Mouse (Mus musculus) lung, embryonic 14.5 days (tissue): ENCODE results near the gene Islr. TPM values are rescaled to one million over a fixed set of nuclear protein-coding genes. Genes with fewer than 3 reads are reported as not detected.

Experiments used
- ATAC-seq: fragments of 200-750 bp; cut with Nextera tagmentation; 2 replicates; pipeline ENCODE4 v1.8.0; 2017; ENCODE audit warnings: mild to moderate bottlenecking, moderate TSS enrichment, moderate library complexity; ENCODE audit not compliant: insufficient read depth
- DNase-seq: peaks from one replicate; pipeline ENCODE4 v3.0.0-alpha.2; 2015
- H3K27ac ChIP-seq: fragments of 300-500 bp; sonication (generic); 2 replicates; pipeline ENCODE4 v1.5.1; 2014; ENCODE audit warnings: low read depth, mild to moderate bottlenecking, moderate library complexity
- H3K27me3 ChIP-seq: fragments of 300-500 bp; sonication (generic); 2 replicates; pipeline ENCODE4 v1.6.1; 2014; ENCODE audit warnings: low read length, control low read depth; ENCODE audit not compliant: insufficient read depth
- H3K36me3 ChIP-seq: fragments of 300-500 bp; sonication (generic); 2 replicates; pipeline ENCODE4 v1.6.1; 2014; ENCODE audit warnings: control low read depth; ENCODE audit not compliant: insufficient read depth
- H3K4me1 ChIP-seq: fragments of 300-500 bp; sonication (generic); 2 replicates; pipeline ENCODE4 v1.6.1; 2014; ENCODE audit warnings: antibody characterized with exemption, control low read depth; ENCODE audit not compliant: insufficient read depth
- H3K4me2 ChIP-seq: fragments of 300-500 bp; sonication (generic); 2 replicates; pipeline ENCODE4 v1.6.1; 2014; ENCODE audit warnings: mild to moderate bottlenecking
- H3K4me3 ChIP-seq: fragments of 300-500 bp; sonication (generic); 2 replicates; pipeline ENCODE4 v1.5.1; 2014; ENCODE audit warnings: low read depth, low read length
- H3K9ac ChIP-seq: fragments of 300-500 bp; sonication (generic); 2 replicates; pipeline ENCODE4 v1.6.1; 2014
- H3K9me3 ChIP-seq: fragments of 300-500 bp; sonication (generic); 2 replicates; pipeline ENCODE4 v1.6.1; 2016; ENCODE audit warnings: low read depth, low read length, control low read depth
- CTCF ChIP-seq: IDR thresholded peaks from 2 replicates; pipeline ENCODE4 v1.5.1; 2016; ENCODE audit warnings: antibody characterized with exemption, low read depth
- WGBS: fragments of 180-500 bp; shearing (Covaris S2); extraction: QIAGEN DNeasy Blood & Tissue Kit; methylation state at CpG from one replicate; pipeline ENCODE4 v1.1.7; 2014; 5-methylcytosine and 5-hydroxymethylcytosine counted together
- polyA plus RNA-seq: library from polyadenylated mRNA; unstranded; fragments of >200 nt; fragmentation: Nextera tagmentation; extraction: Ambion mirVana; gene quantifications from 2 replicates; pipeline ENCODE4 v1.2.1, GENCODE M21; 2014

The Islr gene
- polyA plus RNA-seq, 1 experiment from 2014 or later = 60.2 TPM

DNA sequence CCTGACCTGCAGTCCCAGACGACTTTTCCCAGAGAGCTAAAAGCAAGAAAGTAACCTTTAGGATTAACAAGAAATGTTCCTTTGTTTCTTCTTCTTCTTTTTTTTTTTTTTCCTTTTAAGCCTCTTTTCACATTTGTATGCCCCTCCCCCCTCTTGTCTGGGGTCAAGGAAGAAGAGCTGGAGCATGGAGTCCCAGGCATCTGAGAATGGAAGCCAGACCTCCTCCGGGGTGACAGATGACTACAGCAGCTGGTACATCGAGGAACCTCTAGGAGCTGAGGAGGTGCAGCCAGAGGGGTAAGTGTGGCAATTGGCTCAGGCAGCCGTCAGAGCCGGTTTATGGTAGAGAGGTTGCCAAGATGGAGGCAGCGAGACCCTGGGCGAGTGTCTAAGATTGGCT lies 69.2 kb downstream of the Islr start:
- ATAC-seq (no peak), DNase-seq (no peak)
- H3K27ac ChIP-seq = no peak overlapping the region
- H3K4me1 ChIP-seq = peaks cover 13% of the 10 kb centered on the region; the same call in 1 of the 2 replicates
- no peaks in the 10 kb centered on the region for H3K27me3 ChIP-seq
- no peaks in the 10 kb centered on the region for H3K36me3 ChIP-seq
- WGBS = 26% methylated on average over 7 of the region's 7 CpGs
- H3K4me3 ChIP-seq = no peak overlapping the region
- H3K4me2 ChIP-seq = peak overlapping the region; percentile 27; the same call in 1 of the 2 replicates
- no peaks in the 10 kb centered on the region for H3K9me3 ChIP-seq
- no peak for TF ChIP-seq CTCF
- no peak overlapping the region for H3K9ac ChIP-seq

DNA sequence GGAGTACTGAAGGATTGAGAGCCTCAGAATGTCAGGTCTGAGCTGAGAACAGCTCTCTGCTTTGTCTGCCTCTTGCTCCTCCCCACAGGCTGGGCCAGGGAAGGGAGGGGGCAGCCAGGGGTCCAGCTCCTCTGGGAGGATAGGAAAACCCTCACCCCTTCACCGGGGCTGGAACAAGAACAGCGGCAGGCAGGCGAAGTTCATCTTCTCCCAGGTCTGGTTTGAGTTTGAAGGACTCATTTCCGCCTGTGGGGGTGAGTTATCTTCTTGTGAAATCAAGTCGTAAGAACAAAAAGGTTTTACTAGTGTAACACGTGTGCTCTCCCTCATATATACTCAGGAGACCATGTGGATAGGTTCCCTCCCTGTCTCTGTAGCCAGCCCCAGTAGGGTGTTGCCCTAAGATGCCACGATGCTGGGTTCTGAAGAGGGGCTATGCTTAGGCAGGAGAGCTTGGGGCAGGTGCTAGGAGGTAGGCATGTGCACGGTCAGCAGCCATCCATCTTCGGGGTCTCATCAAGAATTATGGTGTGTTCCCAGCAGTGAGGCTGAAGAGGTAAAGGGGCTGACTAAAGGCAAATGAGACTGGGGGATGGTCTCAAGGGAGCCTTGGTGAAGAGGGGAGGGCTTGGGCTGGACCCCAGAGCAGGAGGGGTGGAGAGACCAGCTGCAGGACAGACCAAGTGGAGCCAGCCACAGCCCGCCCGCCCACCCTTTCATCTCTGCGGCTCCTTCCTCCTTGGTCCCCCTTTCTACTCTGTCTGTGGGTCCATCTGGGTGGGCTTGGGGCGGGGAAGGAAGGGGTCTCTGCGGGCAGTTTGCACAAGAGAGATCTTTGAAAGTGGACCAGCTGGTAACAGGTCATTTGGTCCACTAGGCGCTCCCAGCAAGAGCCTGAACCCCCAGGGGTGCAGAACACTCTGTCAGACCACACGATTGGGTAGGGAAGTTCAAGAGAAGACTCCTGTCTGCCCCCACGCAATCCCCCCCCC lies 69.9 kb downstream of the Islr start:
- DNase-seq = no peak

GRCm38 (mm10) chr9:58131735-58132134 lies 72.4 kb downstream of the Islr start:
- Histone ChIP-seq H3K9ac (no peak overlapping the region), H3K4me2 (no peak overlapping the region), H3K36me3 (no peaks in the 10 kb centered on the region), H3K9me3 (no peaks in the 10 kb centered on the region), H3K27me3 (no peaks in the 10 kb centered on the region), H3K4me1 (peaks cover 24% of the 10 kb centered on the region), H3K4me3 (no peak overlapping the region), H3K27ac (no peak overlapping the region)
- WGBS = 57% methylated on average over 7 of the region's 7 CpGs
- DNase-seq (no peak), ATAC-seq (no peak)
- TF ChIP-seq CTCF = no peak

More for the DNA sequence above, 69.9 kb downstream of the Islr start:
- H3K9me3 ChIP-seq = no peaks in the 10 kb centered on the region
- ATAC-seq = peak; percentile 45; the same call in 1 of the 2 replicates
- peak overlapping the region; percentile 27 for H3K4me2 ChIP-seq
- no peak overlapping the region for H3K27ac ChIP-seq
- WGBS = 7% methylated on average over 17 of the region's 17 CpGs
- H3K4me3 ChIP-seq = no peak overlapping the region
- H3K9ac ChIP-seq = no peak overlapping the region
- no peak for TF ChIP-seq CTCF
- no peaks in the 10 kb centered on the region for H3K36me3 ChIP-seq
- H3K27me3 ChIP-seq = no peaks in the 10 kb centered on the region
- H3K4me1 ChIP-seq = peaks cover 14% of the 10 kb centered on the region

DNA sequence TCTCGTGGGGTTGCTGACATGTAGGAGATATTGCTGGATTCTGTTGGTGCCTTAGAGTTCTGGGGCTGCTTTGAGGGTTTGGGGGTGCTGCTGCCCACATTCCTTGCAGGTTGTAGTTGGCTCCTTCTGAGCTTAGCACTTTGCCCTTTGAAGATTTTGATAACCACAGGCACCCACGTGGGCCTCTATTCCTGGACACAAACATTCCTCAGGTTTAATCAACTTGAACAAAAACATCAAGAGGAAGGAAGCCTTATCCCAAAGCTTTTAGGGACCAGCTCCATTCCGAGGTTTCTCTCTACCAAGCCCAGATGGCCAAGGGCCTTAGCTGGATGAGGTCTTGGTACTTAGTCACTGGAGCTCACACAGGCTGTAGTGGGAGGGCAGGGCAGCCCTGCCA lies 73.2 kb downstream of the Islr start:
- H3K9me3 ChIP-seq = no peaks in the 10 kb centered on the region
- H3K4me1 ChIP-seq = peaks cover 16% of the 10 kb centered on the region
- ATAC-seq = no peak
- no peaks in the 10 kb centered on the region for H3K36me3 ChIP-seq
- no peak overlapping the region for H3K27ac ChIP-seq
- no peak overlapping the region for H3K4me3 ChIP-seq
- no peak overlapping the region for H3K4me2 ChIP-seq
- no peaks in the 10 kb centered on the region for H3K27me3 ChIP-seq
- WGBS = 41% methylated on average over 3 of the region's 3 CpGs
- DNase-seq = no peak
- TF ChIP-seq CTCF = no peak
- no peak overlapping the region for H3K9ac ChIP-seq

- no peak for ATAC-seq
These were observed 74.6 kb downstream of the Islr start for GRCm38 (mm10) chr9:58129508-58129907.

DNA sequence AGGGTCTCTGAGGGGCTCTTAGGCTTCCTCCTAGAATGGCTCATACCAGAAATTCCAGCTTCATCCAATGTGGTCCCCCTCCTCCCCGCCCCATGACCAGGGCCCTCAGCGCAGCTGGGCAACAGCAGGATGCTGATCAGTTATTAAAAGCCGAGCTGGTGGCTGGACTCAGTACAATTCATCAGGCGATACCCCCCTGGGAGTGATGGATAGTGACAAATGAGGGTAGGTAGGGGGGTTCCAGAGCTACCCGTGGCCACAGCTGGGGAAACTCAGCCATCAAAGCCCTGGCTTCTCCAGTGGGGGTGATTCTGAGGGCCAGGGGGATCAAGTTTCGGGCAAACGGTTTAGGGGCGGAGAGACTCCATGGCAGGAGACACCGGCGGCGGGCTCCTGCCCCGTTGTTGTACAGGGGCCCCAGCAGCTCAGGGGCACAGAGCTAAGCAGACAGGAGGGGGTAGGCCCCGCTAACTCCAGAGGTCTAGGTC lies 75.1 kb downstream of the Islr start:
- peak overlapping the region; percentile 19 for H3K4me2 ChIP-seq
- 0 out of 2 replicates have a peak overlapping the region, but pooled peaks have one; percentile 5 for H3K9ac ChIP-seq
- WGBS = 7% methylated on average over 13 of the region's 13 CpGs
- peak; percentile 36; the same call in 1 of the 2 replicates for ATAC-seq
- TF ChIP-seq CTCF = no peak
- H3K36me3 ChIP-seq = no peaks in the 10 kb centered on the region
- H3K27me3 ChIP-seq = no peaks in the 10 kb centered on the region
- no peak overlapping the region; the same call in 1 of the 2 replicates for H3K4me3 ChIP-seq
- H3K4me1 ChIP-seq = peaks cover 14% of the 10 kb centered on the region
- DNase-seq = no peak
- no peak overlapping the region for H3K27ac ChIP-seq
- no peaks in the 10 kb centered on the region for H3K9me3 ChIP-seq

More at GRCm38 (mm10) chr9:58129508-58129907, 74.6 kb downstream of the Islr start:
- Histone ChIP-seq H3K36me3 (no peaks in the 10 kb centered on the region), H3K4me2 (peak overlapping the region; percentile 19), H3K27ac (no peak overlapping the region), H3K9me3 (no peaks in the 10 kb centered on the region), H3K4me3 (no peak overlapping the region; the same call in 1 of the 2 replicates), H3K27me3 (no peaks in the 10 kb centered on the region), H3K9ac (0 out of 2 replicates have a peak overlapping the region, but pooled peaks have one; percentile 5), H3K4me1 (peaks cover 14% of the 10 kb centered on the region)
- no peak for DNase-seq
- whole genome bisulfite sequencing = 14% methylated on average over 8 of the region's 8 CpGs
- no peak for TF ChIP-seq CTCF

DNA sequence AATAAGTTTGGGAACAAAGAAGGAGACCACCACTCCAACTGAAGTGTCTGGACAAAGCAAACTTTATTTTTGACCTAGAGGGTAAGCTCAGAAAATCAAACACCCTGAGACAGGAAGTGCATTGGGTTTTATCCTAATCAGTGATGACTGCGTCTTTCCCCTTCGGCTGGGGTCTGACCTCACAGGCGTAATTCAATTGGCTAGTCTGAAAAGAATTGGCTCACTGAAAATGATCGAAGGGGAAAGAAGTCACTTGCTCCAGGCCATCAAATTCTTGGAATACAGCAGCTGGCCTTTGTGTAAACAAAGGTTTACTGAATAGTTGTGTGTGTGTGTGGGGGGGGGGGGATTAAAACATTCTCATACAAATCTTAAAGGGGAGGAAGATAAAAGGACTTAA lies 78.3 kb downstream of the Islr start:
- ATAC-seq (no peak), DNase-seq (no peak)
- no peak for TF ChIP-seq CTCF
- WGBS = 15% methylated on average over 4 of the region's 4 CpGs
- H3K4me1 ChIP-seq = peaks cover 14% of the 10 kb centered on the region
- no peak overlapping the region for H3K27ac ChIP-seq
- H3K9ac ChIP-seq = no peak overlapping the region
- no peak overlapping the region for H3K4me3 ChIP-seq
- no peaks in the 10 kb centered on the region for H3K9me3 ChIP-seq
- no peak overlapping the region for H3K4me2 ChIP-seq
- no peaks in the 10 kb centered on the region for H3K27me3 ChIP-seq
- H3K36me3 ChIP-seq = no peaks in the 10 kb centered on the region
